Mouse (Mus musculus): ENCODE measurements around the gene Gla.
A peak's percentile ranks its signal among the peaks of the same experiment; 100 is the strongest.

The Gla gene

DNA sequence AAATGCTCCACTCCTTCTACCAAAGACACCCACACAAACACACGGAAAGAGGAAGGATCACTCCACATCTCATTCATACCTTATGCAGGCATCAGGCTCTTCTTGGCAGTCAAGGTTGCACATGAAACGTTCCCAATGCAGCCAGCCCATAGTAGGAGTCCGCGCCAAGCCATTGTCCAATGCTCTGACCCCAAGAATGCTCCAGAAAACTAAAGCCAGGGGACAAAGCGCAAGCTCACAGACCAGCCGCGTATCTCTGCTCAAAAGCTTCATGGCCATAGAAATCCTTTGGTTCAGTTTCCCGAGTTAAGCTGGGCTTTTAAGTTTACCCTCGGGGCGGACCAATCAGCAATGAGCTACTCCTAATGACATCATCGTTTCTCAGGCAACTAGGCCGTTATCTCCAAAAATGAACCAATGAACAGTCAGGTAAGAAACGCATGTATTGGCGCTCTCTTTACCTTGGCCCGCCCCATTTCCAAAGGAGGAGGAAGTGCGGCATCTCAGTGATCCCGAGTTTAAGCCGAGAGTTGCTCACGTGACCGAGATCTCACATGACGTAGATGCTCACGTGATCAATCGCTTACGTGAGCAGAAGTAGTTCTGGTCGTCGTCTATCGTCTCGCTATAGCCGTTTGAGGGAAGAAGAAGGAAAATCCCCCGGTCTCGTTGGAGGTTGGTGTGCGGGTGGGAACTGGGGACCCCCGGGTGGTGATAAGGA lies at the start of gene Gla, which contains the start of gene Hnrnph2:
Gla (minus strand) TSS at position 467 of the 721 bp plus-strand sequence.
Hnrnph2 (plus strand) TSS at position 521 of the 721 bp plus-strand sequence.
- DNase-seq, result peak; percentile 99

DNA sequence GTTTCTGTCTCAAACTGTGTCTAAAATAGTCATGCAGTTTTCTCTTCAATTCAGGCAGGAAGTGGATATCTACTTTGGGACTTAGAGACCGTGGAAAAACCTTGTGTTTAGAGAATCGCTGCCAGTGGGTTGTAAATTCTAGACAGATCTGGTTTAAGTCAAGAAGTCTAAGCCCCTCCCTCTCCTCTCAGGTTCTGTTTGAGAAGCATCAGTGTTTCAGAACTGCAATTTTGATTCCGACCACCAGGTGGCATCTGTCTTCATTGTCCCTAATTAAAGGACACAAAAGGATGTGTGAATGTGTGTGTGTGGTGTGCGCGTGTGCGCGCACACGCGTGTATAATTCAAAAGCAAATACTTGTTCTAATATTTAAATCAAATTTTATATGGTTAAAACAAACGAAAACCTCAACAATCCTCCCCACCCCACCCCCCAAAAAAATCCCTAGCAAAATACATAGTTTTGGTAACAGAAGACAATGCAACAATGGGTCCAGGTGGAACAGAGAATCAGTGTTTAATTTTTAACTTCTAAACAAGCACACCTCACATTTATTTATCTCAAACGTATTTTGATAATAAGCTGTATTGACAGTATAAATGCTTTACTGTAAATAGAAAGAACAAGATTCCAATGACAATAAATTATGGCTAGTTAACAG lies 47.2 kb upstream of the Gla start:
- DNase-seq, result peak; percentile 91

DNA sequence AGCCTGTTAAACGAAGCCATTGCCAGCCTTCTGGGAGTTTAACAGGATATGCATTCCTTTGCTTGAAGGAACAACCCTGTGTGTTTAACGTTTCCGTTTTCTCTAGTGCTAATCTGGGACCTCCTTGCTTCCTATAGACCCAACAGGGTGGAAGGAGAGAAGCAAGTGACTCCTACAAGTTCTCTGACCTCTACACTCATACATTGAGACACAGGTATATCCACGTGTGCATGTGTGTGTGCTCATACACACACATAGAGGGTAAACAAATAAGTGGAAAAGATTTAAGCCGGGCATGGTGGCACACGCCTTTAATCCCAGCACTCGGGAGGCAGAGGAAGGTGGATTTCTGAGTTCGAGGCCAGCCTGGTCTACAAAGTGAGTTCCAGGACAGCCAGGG lies 46.5 kb upstream of the Gla start:
- no peak for DNase-seq

DNA sequence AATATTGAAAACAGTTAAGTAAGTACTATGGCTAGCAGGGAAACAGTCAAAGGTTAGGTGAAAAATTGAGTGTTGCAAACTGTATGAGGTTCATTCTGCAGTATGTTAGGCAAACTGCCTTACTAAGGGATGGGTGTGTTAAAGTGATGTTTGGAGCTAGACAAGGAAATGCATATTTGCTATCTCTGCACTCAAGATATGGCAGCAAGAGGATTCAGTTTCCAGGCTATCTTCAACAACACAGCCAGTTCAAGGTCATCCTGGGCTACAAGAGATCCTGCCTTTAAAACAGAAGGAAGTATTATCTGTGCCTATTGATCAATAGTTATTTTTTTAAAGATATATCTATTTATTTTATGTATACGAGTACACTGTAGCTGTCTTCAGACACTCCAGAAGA lies 45.4 kb upstream of the Gla start:
- DNase-seq, result no peak

DNA sequence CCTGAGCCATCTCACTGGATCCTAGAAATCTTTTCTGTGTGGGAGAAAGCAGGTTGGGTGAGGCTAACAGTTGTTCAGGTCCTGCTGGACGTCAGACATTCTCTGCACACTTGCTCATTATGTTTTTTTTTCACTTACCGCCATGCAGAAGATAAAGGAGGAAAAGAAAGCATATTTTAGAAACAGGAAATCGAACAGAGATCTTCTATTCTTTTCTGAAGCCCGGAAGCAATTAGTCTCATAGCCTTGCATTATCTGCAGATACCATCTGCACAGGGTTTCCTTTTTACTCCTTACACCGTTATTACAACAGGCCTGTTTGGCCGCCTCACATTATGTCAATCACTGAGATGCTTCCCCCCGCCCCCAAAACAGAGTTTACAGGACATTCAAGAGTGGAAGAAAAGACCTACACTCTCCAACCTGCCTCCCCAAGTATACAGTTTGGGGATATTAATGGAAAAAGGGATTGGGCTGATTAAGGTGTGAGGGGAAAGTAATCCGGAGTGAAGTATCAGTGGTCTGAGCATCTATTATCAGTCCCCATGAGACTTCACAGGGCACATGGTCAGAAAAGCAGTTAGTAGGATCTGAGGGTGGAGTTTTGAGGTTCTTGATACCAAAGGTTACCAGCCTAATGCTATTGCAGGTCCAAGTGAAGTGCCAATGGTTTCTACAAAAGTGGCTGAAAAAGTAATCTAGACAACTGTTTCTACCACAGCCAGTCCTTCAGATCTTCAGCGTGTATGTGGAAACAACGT lies 40.3 kb upstream of the Gla start:
- no peak for DNase-seq

DNA sequence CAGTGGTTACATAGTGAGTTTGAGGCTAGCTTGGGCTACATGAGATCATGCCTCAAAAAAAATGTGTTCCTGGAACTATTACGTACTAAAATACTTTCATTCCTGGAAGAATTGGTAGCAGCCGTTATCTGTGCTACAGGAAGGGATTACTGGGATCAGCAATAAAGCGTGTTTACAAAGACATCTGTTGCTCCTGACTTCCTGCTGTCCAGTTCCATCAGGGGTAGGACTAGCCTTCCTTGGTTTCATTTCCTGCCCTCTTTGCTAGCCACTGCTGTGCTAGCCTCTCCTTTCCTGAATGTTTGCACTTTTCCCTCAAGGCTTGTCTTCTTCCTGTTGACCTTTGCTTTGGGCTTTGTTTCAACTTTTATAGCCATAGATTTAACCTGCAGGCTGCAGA lies 34.9 kb upstream of the Gla start:
- DNase-seq, result no peak

DNA sequence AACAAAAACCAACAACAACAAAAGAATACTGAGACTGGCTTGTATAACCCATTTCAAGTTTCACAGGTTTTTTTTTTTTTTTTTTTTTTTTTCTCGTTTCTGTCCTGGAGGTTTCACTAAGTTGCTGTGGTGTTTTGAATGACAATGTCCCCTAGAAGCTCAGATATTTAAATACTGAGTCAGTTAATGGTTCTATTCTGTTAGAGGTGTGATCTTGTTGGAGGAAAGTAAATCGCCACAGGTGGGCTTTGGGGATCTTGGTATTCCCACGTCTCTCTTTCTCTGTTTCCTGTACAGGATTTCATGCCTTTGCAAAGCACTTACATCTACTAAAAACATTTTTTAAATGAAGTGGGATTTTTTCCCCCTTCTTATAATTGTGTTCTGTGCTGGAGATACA lies 34.2 kb upstream of the Gla start:
- DNase-seq, result no peak

DNA sequence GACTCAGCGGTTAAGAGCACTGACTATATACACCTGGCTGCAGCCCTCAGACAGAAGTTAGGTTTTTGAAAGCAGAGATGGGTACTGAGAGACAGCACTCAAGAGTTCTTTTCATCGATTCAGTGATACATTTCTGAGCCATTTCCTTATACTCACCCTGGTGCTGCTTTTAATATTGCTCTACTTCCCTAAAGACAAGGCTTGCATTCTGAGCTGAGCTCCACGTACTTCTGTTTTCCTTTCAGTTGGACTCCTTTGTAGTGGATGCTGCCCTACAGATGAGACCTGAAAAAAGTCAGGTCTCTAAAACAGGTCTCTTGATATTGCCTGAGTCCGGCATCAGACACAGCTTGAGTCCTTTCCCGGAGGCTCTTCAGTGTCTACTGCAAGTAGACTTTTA lies 31.8 kb upstream of the Gla start:
- DNase-seq, result no peak

DNA sequence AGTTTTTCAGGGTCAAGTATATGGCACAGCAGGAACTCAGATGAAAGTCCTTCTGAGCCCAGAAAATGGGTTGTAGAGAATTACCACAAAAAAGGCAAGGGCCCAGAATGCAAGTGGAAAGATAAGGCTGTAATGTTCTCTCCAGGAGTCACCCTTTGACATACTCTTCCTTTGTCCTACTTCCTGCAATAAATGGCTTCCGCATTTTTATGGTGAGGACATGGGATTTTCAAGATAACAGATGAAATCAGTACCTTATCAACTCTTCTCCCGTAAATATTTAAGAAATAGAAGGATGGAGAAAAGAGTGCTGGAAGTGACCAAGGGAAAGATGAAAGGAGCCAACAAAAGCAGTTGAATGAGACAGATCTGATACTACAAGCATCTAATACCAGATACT lies 27.3 kb upstream of the Gla start:
- DNase-seq, result no peak

DNA sequence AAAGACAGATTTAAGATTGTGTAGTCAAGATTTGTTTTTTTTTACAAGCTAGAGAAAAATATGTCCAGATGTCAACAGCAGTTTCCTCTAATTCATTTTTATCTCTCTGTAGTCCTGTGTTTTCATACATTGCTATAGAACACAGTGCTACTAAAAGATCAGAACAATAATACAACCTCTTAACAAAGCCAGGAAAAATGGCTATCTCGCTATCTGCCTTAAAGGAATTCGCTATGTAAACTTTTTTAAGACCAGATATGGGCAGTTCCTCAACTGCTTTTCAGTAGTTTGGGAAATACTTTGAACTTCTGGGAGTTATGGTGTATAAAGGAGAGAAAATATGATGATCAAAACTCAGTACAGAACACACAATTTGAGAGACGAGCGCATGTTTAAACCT lies 22.4 kb upstream of the Gla start:
- no peak for DNase-seq

DNA sequence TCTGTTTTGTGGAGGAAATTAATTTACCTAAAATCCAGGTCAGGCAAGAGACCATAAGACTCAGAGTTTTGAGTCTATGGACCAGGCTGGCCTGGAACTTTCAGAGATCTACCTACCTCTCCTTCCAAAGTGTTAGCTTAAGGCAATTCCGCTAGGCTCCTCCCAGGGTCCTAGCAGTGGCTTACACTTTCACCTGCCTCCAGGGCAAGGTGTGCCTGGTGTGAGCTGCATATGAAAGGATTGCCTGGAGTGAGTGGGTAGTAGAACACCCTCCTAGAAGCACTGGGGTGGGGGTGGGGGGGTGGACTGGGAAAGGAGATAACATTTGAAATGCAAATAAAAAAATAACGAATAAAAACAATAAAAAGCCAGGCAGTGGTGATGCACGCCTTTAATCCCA lies 20.8 kb upstream of the Gla start:
- DNase-seq, result no peak

DNA sequence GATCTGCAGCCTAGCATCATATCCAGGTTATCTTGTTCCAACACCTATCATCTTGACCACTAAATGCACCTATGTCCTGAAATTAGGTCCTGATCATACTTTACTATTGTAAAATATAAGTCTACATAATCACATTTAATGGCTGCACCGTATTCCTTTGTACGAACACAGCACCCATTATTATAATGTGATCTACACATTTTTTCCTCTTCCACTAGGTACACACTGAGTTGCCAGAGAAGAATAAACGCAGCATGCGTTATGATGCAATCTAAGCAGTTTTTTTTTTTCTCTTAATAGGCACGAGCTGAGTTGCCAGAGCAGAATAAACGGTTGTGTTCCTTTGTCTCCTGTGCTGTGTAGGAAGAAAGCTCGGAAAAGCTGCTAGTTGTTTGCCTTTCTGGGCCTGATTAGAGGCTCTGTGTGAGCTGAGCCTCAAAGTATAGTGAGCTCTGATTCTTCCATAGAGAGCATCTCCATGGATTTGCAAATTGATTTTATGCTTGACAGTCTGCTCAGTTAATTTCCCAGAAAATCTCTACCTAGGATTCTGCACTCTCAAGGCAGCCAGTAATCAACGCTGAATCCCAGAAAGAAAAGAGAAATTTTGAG lies 19.4 kb upstream of the Gla start:
- DNase-seq, result peak; percentile 34

DNA sequence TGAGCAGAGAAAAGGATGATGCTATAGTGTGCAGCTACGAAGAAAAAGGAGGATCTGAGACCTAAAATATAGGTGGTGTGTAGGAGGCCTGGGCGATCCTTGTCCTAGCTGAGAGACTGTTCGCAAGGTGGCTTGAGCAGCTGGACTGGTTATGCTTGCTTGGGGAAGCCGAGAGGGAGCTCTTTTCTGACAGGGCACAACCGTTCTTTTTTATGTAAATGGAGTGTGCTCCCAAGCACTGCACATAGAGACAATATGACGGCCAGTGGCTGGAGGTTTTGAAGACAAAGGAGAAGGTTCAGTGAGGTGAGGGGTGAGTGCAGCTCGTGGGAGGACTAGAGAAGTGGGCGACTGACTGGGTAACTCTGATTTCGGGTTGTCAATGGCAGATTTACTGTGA lies 18.8 kb upstream of the Gla start:
- DNase-seq, result peak; percentile 6

DNA sequence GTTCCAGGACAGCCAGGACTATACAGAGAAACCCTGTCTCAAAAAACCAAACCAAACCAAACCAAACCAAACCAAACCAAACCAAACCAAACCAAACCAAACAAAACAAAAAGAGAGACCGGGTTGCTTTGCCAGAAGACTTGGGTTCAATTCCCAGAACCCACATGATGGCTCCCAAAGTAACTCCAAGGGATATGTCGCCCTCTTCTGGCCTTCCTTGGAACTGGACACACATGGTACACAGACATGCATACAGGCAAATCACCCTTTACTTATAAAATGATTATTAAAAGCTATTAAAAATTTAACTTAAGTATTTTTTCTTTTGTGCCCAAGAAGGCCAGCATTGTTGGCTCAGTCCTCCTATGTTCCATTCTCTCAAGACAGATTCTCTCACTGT lies 13.4 kb upstream of the Gla start:
- DNase-seq, result peak; percentile 14

DNA sequence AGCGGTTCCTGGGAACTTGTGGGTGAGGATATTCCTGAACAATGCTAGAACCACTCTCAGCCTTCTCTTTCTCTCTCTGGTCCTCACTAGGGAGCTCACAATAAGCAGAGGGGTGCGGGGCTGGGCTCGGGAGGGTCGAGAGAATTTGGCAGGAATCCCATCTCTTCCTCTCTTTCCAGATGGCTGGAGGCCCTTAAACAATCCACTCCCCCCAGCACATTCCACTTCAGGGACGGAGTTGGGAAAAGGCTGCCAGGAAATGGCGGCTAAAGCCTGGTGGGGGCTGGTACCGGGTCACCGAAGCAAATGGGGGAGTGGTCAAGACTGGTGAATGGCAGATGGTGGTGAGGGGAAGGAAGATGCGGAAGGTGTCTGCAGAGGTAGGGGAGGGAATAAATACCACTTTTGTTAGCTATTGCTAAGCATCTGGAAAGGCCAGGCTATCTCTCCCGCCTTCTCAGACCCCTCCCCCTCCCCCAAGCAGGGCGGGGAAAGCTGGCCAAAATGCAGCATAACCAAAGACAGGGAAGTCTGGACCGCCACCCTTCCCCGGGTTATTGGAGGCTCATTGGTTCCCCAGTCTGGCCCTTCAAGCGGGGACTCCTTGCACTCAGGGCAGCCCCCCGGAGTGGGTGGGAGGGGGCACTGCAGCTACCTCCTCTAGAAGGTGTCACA lies 11.5 kb upstream of the Gla start:
- peak; percentile 85 for DNase-seq

DNA sequence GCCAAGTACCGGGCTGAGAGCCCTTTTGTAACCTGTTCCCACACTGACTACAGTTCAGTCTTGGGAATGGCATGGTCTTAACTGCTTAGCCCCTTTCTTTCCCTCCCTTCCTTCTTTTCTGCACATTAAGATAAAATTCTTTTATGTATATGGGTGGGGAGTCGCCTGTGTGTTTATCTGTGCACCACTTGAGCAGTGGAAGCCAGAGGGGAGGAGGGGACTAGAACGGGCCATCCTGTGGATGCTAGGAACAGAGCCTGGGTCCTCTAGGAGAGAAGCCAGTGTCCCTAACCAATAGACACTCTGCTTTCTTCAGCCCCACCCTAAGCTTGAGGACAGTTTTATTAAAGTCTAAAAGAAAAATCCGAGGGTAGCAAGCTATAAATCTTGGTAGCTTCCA lies 10.1 kb upstream of the Gla start:
- no peak for DNase-seq

DNA sequence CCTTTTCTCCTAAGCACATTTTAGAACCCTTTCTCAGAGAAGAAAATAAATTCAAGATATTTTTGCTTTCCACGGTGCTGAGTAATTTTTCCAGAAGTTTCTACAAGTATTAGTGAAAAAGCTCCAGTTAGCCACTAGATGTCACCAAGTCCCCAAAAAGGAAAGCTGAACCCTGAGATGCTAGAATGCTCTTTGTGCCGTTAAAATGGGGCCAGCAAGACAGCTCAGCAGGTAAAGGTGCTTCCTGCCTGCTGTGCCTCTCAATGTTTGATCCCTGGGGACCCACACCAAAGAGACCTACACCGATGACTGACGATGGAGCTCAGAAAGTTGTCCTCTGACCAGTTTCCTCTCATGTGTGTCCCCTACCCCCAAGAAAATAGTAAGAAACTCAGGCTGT lies 8.5 kb upstream of the Gla start:
- peak; percentile 59 for DNase-seq

DNA sequence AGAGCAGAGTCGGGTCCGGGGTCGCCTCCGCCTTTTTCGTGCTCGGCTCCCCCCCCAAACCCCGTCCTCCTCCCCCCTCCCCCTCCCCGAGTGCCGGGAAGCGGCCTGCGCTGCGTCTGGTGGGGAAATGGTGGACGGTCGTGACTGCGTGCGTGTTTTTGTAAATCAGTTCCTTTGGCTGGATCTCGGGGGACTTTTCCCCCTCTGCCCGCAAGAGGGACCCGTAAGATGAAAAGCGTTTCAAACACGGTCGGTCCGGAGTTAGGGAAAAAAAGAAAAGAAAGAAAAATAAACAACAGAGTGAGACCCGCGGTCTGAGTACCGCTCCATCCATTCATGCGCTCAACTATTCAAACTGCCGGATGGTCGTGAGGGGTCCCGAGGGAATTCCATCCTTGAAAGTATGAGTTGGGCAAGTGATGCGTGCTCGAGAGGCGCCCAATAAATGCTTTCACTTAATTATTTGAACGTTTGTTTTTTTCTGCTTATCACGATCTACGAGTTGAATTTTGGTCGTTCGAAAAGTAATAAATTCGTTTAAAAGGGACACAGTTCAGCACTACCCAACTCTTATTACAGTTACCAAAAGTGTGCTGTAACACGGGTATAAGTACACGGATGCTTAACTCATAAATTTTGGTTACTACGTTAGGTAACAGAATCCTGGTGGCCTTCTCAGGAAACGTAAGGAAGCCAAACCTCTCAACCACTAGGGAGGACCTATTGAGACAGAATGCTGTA lies 625 bp upstream of the Gla start:
- no peak for DNase-seq

DNA sequence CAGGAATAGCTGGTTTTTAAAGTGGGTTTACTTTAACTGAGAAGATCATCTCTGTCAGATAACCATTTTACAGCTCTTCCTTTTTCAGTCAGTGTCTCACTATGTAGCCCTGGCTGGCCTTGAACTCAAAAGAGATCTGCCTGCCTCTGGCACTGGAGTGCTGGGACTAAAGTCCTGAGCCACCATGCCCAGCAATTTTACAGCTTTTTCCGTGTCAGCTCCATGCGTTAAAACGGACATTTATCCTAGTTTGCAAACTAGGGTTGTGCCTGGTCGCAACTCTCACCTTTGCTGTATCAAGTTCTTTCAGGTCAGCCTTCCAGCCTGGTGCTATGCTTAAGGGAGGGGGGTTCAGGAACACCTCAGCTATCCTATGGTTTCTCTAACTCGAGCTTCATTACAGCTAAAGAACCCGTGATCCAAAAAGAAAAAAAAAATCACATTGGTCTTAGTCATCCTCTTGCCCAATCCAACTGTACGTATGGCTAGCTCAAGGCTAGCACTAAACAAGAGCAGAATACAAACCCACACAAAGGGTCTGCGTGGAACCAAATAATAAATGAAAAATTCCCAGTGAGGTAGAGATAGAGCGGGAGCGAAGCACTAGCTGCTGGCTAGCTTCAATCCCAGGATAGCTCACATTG lies 881 bp downstream of the Gla start:
- no peak for DNase-seq

DNA sequence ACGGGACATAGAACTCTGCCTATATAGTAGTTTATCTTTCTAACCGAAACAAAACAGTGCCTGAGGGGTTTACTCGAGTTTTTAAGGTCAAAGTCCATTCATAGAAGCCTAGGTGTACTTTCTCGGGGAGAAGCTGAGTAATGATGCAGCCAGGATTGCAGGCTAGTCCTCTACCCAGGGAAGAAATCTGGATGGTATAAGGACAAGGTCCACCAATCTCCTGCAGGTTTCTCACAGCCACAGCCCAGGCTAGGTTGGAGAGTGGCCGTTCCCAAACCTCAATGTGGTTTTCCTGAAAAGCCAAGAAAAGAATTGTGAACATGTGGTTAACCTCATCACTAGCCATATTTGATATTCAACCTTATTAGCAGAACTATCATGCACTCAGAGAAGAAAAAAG lies 11.1 kb downstream of the Gla start:
- DNase-seq, result no peak

DNA sequence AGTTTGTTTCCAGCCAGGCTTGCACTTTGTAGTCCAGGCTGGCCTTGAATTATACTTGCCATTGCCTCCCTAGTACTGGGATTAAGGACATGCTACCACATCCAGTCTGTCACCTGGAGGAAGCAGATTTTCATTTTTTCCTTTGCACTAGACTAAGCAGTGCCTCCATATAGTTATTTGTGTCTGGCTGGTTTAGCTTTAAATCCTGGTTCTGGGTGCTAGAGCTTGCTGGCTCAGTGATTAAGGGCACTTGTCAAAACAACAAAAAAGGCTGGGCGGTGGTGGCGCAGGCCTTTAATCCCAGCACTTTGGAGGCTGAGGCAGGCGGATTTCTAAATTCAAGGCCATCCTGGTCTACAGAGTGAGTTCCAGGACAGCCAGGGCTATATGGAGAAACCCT lies 11.9 kb downstream of the Gla start:
- no peak for DNase-seq

DNA sequence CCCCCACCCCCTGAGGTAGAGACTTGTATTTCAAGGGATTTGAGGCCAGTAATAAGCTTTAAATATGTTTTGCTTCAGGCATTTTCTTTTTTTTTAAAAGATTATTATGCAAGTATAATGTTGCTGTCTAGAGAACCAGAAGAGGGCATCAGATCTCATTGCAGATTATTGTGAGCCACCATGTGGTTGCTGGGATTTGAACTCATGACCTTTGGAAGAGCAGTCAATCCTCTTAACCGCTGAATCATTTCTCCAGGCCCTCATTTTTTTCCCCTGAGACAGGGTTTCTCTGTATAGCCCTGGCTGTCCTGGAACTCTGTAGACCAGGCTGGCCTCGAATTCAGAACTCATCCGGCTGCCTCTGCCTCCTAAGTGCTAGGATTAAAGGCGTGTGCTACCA lies 12.7 kb downstream of the Gla start:
- DNase-seq, result no peak
